Mouse (Mus musculus) brain, embryonic 18.5 days (tissue): ENCODE results near the gene Olfr1336.
"Not testable (repeated sequence)": the region's sequence is repeated elsewhere in the genome, so short reads cannot be mapped to it uniquely, and the experiment has no call there.

Source experiments
- DNase-seq: peaks from one replicate; pipeline ENCODE4 v3.0.0-alpha.2; 2012; ENCODE audit warnings: low read depth, low spot score

The Olfr1336 gene

GRCm38 (mm10) chr7:6455868-6456267 is at the start of gene Olfr1336:
Gene Olfr1336 (plus strand): TSS chr7:6456168.
- no peak for DNase-seq

GRCm38 (mm10) chr7:6410043-6410442 is 45.9 kb upstream of the Olfr1336 start, which contains the start of gene Gm20715:
Gene Gm20715 (plus strand): TSS chr7:6410277.
- no peak for DNase-seq

GRCm38 (mm10) chr7:6414626-6415441 is 41.1 kb upstream of the Olfr1336 start:
- DNase-seq: peak; percentile 40

GRCm38 (mm10) chr7:6415442-6415787 is 40.6 kb upstream of the Olfr1336 start:
- no peak for DNase-seq

- DNase-seq: no peak
Measured at GRCm38 (mm10) chr7:6419894-6420293, 36.1 kb upstream of the Olfr1336 start.

- no peak for DNase-seq
Measured at GRCm38 (mm10) chr7:6429381-6429780, 26.6 kb upstream of the Olfr1336 start.

- DNase-seq: no peak
Measured at GRCm38 (mm10) chr7:6430342-6430741, 25.6 kb upstream of the Olfr1336 start.

GRCm38 (mm10) chr7:6438388-6438787 is 17.6 kb upstream of the Olfr1336 start, which contains the start of gene Olfr1344:
Gene Olfr1344 (plus strand): TSS chr7:6438688.
- no peak for DNase-seq

GRCm38 (mm10) chr7:6441173-6441572 is 14.8 kb upstream of the Olfr1336 start:
- DNase-seq: no peak

- DNase-seq: no peak
Measured at GRCm38 (mm10) chr7:6447771-6448170, 8.2 kb upstream of the Olfr1336 start.

GRCm38 (mm10) chr7:6456399-6456798 is 431 bp downstream of the Olfr1336 start:
- no peak for DNase-seq

GRCm38 (mm10) chr7:6466951-6467350 is 11.0 kb downstream of the Olfr1336 start, which contains the start of gene Olfr1346:
Gene Olfr1346 (plus strand): TSS chr7:6467101.
- no peak for DNase-seq

- not testable (repeated sequence) for DNase-seq
Measured at GRCm38 (mm10) chr7:6477633-6478032, 21.7 kb downstream of the Olfr1336 start.

GRCm38 (mm10) chr7:6486841-6487240 is 30.9 kb downstream of the Olfr1336 start, which contains the start of gene Olfr5:
Gene Olfr5 (minus strand): TSS chr7:6486941.
- DNase-seq: no peak

GRCm38 (mm10) chr7:6499655-6500054 is 43.7 kb downstream of the Olfr1336 start, which contains the start of gene Olfr1347:
Gene Olfr1347 (minus strand): TSS chr7:6499755.
- no peak for DNase-seq

GRCm38 (mm10) chr7:6508648-6509047 is 52.7 kb downstream of the Olfr1336 start, which contains the start of gene Olfr1348:
Gene Olfr1348 (minus strand): TSS chr7:6508748.
- DNase-seq: no peak
